Mouse (Mus musculus) stomach, postnatal 0 days (tissue): ENCODE measurements at regions not wholly inside any gene's neighbourhood (a gene's known extent, or its start where the extent isn't known, plus 50 kb on each side); places are given as distances from the start of the nearest gene placed in this dataset.

Experiments used
- ATAC-seq: fragments of 200-750 bp; cut with Nextera tagmentation; 2 replicates; pipeline ENCODE4 v1.8.0; 2017; ENCODE audit not compliant: low FRiP score, low TSS enrichment
- DNase-seq: peaks from one replicate; pipeline ENCODE4 v3.0.0-alpha.2; 2016; ENCODE audit warnings: low spot score
- H3K27ac ChIP-seq: fragments of 300-500 bp; sonication (generic); replicated peaks from 2 replicates; pipeline ENCODE4 v1.5.1; 2014; ENCODE audit warnings: mild to moderate bottlenecking, control low read depth
- H3K27me3 ChIP-seq: fragments of 300-500 bp; sonication (generic); 2 replicates; pipeline ENCODE4 v1.6.1; 2014; ENCODE audit warnings: low read length; ENCODE audit not compliant: control insufficient read depth, insufficient read depth
- H3K36me3 ChIP-seq: fragments of 300-500 bp; sonication (generic); 2 replicates; pipeline ENCODE4 v1.6.1; 2014; ENCODE audit warnings: low read length, mixed read lengths; ENCODE audit not compliant: control insufficient read depth, insufficient read depth
- H3K4me1 ChIP-seq: fragments of 300-500 bp; sonication (generic); replicated peaks from 2 replicates; pipeline ENCODE4 v1.6.1; 2014; ENCODE audit warnings: antibody characterized with exemption; ENCODE audit not compliant: control insufficient read depth, insufficient read depth
- H3K4me2 ChIP-seq: fragments of 300-500 bp; sonication (generic); replicated peaks from 2 replicates; pipeline ENCODE4 v1.6.1; 2014; ENCODE audit warnings: low read depth, mild to moderate bottlenecking, control low read depth, moderate library complexity
- H3K4me3 ChIP-seq: fragments of 300-500 bp; sonication (generic); 2 replicates; pipeline ENCODE4 v1.5.1; 2014; ENCODE audit warnings: low read depth, low read length, control low read depth
- H3K9ac ChIP-seq: fragments of 300-500 bp; sonication (generic); 2 replicates; pipeline ENCODE4 v1.6.1; 2014; ENCODE audit warnings: mild to moderate bottlenecking, low read length, control low read depth, mixed read lengths
- H3K9me3 ChIP-seq: fragments of 300-500 bp; sonication (generic); 2 replicates; pipeline ENCODE4 v1.6.1; 2016; ENCODE audit warnings: low read length; ENCODE audit not compliant: control insufficient read depth
- CTCF ChIP-seq: IDR thresholded peaks from 2 replicates; pipeline ENCODE4 v1.5.1; 2016; ENCODE audit warnings: antibody characterized with exemption, low read depth, mild to moderate bottlenecking, moderate library complexity
- EP300 ChIP-seq: optimal IDR thresholded peaks from 2 replicates; pipeline ENCODE3; 2016; ENCODE audit warnings: antibody characterized with exemption
- WGBS: fragments of 180-500 bp; shearing (Covaris S2); extraction: QIAGEN DNeasy Blood & Tissue Kit; methylation state at CpG from one replicate; pipeline ENCODE4 v1.1.7; 2014; 5-methylcytosine and 5-hydroxymethylcytosine counted together

DNA sequence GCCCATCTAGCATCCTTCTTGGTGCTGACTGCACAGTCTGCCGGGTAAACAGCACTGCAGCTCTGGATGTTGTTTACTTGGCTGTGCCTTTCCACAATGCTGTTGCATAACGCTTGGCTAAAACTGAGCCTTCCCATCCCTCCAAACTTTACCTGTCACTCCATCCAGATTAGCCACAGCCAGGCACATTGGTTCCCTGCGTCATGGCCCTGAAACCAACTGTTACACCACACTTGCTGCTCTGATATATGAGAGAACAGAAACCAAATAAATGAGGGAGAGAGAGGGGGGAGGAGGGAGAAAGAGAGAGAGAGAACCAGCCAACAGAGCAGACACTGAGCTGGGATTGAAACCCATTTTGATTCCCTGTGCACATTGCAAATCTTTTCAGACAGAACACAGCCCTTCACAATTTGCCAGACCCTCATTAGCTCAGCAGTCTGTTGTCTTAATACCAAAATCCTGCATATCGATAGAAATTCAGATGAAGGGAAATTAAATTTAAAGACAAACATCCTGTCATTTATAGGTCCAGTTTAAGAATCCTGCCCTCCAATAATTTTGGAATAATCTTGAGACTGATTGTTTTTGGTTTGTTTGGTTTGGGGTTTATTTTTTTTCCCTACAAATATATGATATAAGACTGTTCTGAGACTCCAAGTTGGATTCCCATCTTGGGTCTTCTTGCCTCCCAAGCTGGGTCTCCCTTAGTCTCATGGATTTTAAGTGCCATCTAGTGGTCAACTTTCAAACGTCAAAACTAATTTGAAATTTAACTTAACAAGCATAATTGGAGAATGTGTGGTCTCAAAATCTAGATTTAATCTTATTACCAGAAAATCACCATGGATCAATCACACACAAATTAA is 154.6 kb upstream of the Gcfc2 start:
- no peaks in the 10 kb centered on the region for H3K9me3 ChIP-seq
- no peaks in the 10 kb centered on the region for H3K4me1 ChIP-seq
- WGBS = 39% methylated on average over 5 of the region's 5 CpGs
- ATAC-seq = no peak
- no peak overlapping the region for H3K4me2 ChIP-seq
- DNase-seq = no peak
- H3K9ac ChIP-seq = no peak overlapping the region
- TF ChIP-seq CTCF = peak; percentile 79
- no peak for TF ChIP-seq EP300
- H3K4me3 ChIP-seq = no peak overlapping the region
- no peak overlapping the region for H3K27ac ChIP-seq
- no peaks in the 10 kb centered on the region for H3K36me3 ChIP-seq
- no peaks in the 10 kb centered on the region for H3K27me3 ChIP-seq

DNA sequence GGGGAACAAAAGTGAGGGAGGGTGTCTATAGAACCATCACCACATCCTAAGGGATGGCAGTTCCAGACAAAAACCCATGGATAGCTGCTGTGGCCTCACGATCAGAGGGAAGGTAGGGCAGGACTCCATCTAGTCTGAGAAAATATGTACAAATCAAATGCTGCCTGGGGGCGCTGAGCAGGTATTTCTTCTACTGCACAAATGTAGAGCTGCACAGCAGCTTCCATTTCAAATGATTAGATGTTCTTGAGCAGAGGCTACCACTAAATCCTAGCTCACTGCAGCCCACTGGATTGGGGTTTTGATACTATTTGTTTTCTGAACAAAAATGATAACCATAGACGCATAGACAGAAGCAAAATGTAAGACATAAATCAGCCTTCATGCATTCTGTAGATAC is 153.2 kb upstream of the Gcfc2 start:
- no peaks in the 10 kb centered on the region for H3K27me3 ChIP-seq
- no peak overlapping the region for H3K9ac ChIP-seq
- no peaks in the 10 kb centered on the region for H3K9me3 ChIP-seq
- H3K4me2 ChIP-seq = no peak overlapping the region
- DNase-seq = no peak
- H3K27ac ChIP-seq = no peak overlapping the region
- ATAC-seq = no peak
- no peak overlapping the region for H3K4me3 ChIP-seq
- H3K36me3 ChIP-seq = no peaks in the 10 kb centered on the region
- 71% methylated on average over 3 of the region's 3 CpGs for WGBS
- no peaks in the 10 kb centered on the region for H3K4me1 ChIP-seq
- TF ChIP-seq EP300 (no peak), CTCF (no peak)

DNA sequence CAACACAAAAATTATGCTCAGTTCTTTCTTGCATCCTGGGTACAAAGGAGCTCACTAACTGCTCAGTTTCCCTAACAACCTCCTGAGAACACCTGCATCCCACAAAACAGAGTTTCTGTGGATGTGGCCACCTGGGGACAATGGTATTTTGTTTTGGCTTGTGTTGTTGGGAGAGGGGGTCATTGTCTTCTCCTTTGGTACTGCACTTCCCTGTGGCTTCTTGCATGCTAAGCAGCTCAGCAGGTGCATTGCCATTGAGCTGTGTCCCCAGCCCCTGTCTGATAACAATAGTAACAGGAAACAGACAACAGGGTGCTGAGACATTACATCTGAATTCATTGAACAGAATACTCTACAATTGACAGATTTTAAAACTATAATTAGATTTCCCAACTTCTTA is 151.6 kb upstream of the Gcfc2 start:
- Histone ChIP-seq H3K36me3 (no peaks in the 10 kb centered on the region), H3K9ac (no peak overlapping the region), H3K4me1 (no peaks in the 10 kb centered on the region), H3K27me3 (no peaks in the 10 kb centered on the region), H3K9me3 (no peaks in the 10 kb centered on the region), H3K27ac (no peak overlapping the region), H3K4me2 (no peak overlapping the region), H3K4me3 (no peak overlapping the region)
- TF ChIP-seq EP300 (no peak), CTCF (no peak)
- ATAC-seq = no peak
- DNase-seq = no peak

GRCm38 (mm10) chr6:81782131-81782530 is 141.3 kb upstream of the Gcfc2 start:
- 86% methylated on average over 5 of the region's 5 CpGs for WGBS
- no peak for TF ChIP-seq EP300
- Histone ChIP-seq H3K9ac (no peak overlapping the region), H3K27ac (no peak overlapping the region), H3K4me2 (no peak overlapping the region), H3K4me3 (no peak overlapping the region), H3K36me3 (no peaks in the 10 kb centered on the region), H3K9me3 (no peaks in the 10 kb centered on the region), H3K4me1 (no peaks in the 10 kb centered on the region), H3K27me3 (no peaks in the 10 kb centered on the region)
- no peak for DNase-seq
- no peak for ATAC-seq

- DNase-seq = no peak
- 68% methylated on average over 8 of the region's 8 CpGs for WGBS
- TF ChIP-seq EP300 (no peak), CTCF (no peak)
- Histone ChIP-seq H3K27ac (no peak overlapping the region), H3K4me1 (no peaks in the 10 kb centered on the region), H3K27me3 (no peaks in the 10 kb centered on the region), H3K9ac (no peak overlapping the region), H3K9me3 (no peaks in the 10 kb centered on the region), H3K4me3 (no peak overlapping the region), H3K4me2 (no peak overlapping the region), H3K36me3 (no peaks in the 10 kb centered on the region)
- ATAC-seq = no peak
These were observed 140.5 kb upstream of the Gcfc2 start for GRCm38 (mm10) chr6:81782815-81783435.

DNA sequence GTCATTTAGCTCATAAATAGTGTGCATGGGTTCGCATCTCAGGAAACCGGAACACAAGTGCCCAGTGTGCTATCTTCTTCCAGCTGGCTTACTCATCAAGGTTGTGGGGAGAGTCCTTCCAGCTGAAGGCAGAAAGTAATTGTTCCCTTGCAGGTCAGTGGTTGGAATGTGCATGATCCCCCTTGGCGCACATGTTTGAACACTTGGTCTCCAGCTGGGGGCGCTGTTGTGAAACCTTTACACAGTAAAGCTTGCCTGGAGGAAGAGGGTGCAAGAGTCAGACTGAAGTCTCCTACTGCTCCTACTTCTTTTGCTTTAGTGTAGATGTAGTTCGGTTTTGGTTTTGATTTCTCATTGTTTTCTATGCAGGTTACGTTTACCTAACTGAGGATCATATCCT is 128.2 kb upstream of the Gcfc2 start:
- H3K27ac ChIP-seq = no peak overlapping the region
- H3K4me2 ChIP-seq = no peak overlapping the region
- ATAC-seq = no peak
- H3K36me3 ChIP-seq = no peaks in the 10 kb centered on the region
- no peak for DNase-seq
- H3K4me1 ChIP-seq = no peaks in the 10 kb centered on the region
- H3K9ac ChIP-seq = no peak overlapping the region
- WGBS = 78% methylated on average over 6 of the region's 6 CpGs
- TF ChIP-seq CTCF (peak; percentile 23), EP300 (no peak)
- no peaks in the 10 kb centered on the region for H3K27me3 ChIP-seq
- no peak overlapping the region for H3K4me3 ChIP-seq
- no peaks in the 10 kb centered on the region for H3K9me3 ChIP-seq
